Mouse (Mus musculus) limb, embryonic 12.5 days (tissue): ENCODE data around the gene Eif1ax. TPM values are rescaled to one million over a fixed set of nuclear protein-coding genes. Genes with fewer than 3 reads are reported as not detected.
"Not testable (repeated sequence)": the region's sequence is repeated elsewhere in the genome, so short reads cannot be mapped to it uniquely, and the experiment has no call there.

ENCODE experiments used
- ATAC-seq: fragments of 200-750 bp; cut with Nextera tagmentation; 2 replicates; pipeline ENCODE4 v1.8.0; 2017; ENCODE audit warnings: low read depth, moderate TSS enrichment; ENCODE audit not compliant: insufficient number of reproducible peaks, insufficient read depth, low FRiP score, low TSS enrichment
- H3K27ac ChIP-seq: fragments of 300-500 bp; sonication (generic); 2 replicates; pipeline ENCODE4 v1.5.1; 2016; ENCODE audit warnings: mild to moderate bottlenecking, moderate library complexity
- H3K27me3 ChIP-seq: fragments of 300-500 bp; sonication (generic); 2 replicates; pipeline ENCODE4 v1.6.1; 2016; ENCODE audit warnings: mild to moderate bottlenecking, moderate library complexity
- H3K36me3 ChIP-seq: fragments of 300-500 bp; sonication (generic); 2 replicates; pipeline ENCODE4 v1.6.1; 2016; ENCODE audit warnings: mild to moderate bottlenecking, moderate library complexity
- H3K4me1 ChIP-seq: fragments of 300-500 bp; sonication (generic); replicated peaks from 2 replicates; pipeline ENCODE4 v1.6.1; 2016
- H3K4me2 ChIP-seq: fragments of 300-500 bp; sonication (generic); 2 replicates; pipeline ENCODE4 v1.6.1; 2016; ENCODE audit warnings: mild to moderate bottlenecking, moderate library complexity
- H3K4me3 ChIP-seq: fragments of 300-500 bp; sonication (generic); replicated peaks from 2 replicates; pipeline ENCODE4 v1.5.1; 2016; ENCODE audit warnings: mild to moderate bottlenecking
- H3K9ac ChIP-seq: fragments of 300-500 bp; sonication (generic); replicated peaks from 2 replicates; pipeline ENCODE4 v1.6.1; 2016; ENCODE audit warnings: mild to moderate bottlenecking, moderate library complexity
- H3K9me3 ChIP-seq: fragments of 300-500 bp; sonication (generic); 2 replicates; pipeline ENCODE4 v1.6.1; 2016; ENCODE audit warnings: mild to moderate bottlenecking, moderate library complexity
- WGBS: fragments of 180-500 bp; shearing (Covaris S2); methylation state at CpG from one replicate; pipeline ENCODE4 v1.1.7; 2016; 5-methylcytosine and 5-hydroxymethylcytosine counted together
- polyA plus RNA-seq: library from polyadenylated mRNA; unstranded; fragments of >200 nt; fragmentation: Nextera tagmentation; extraction: Ambion mirVana; gene quantifications from 2 replicates; pipeline ENCODE4 v1.2.1, GENCODE M21; 2016

Eif1ax gene
- polyA plus RNA-seq, 1 experiment from 2014 or later, result 155 TPM

DNA sequence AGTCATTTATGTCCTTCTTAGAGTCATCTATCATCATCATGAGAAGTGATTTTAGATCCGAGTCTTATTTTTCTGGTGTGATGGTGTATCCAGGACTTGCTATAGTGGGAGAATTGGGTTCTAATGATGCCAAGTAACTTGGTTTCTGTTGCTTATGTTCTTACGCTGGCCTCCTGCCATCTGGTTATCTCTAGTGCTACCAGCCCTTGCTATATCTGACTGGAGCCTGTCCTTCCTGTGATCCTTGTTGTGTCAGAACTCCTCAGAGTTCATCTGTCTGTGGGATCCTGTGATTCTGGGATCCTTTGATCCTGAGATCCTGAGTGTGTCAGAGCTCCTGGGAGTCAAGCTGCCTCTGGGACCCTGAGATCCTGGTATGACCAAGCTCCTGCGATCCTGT lies 58.5 kb downstream of the Eif1ax start:
- H3K9me3 ChIP-seq, H3K36me3 ChIP-seq, H3K27me3 ChIP-seq, H3K4me3 ChIP-seq, ATAC-seq, H3K4me1 ChIP-seq, H3K4me2 ChIP-seq, H3K27ac ChIP-seq, H3K9ac ChIP-seq: not testable (repeated sequence)
- 88% methylated on average over 3 of the region's 3 CpGs for WGBS

Other genes starting within 250 kb of the Eif1ax start
- gene Rps6ka3, start 161.9 kb upstream of the Eif1ax start, polyA plus RNA-seq, result 4.3 and 5.4 TPM in 2 replicates
- gene Map7d2, start 42.4 kb downstream of the Eif1ax start, polyA plus RNA-seq, result 1.5 and 2.6 TPM in 2 replicates
- gene Bclaf3, start 154.5 kb downstream of the Eif1ax start, polyA plus RNA-seq, result 25.7 and 26.9 TPM in 2 replicates